Mouse (Mus musculus) testis, adult 2 months (tissue): Measurements from ENCODE around the gene Slc1a3. TPM values are rescaled to one million over a fixed set of nuclear protein-coding genes. Genes with fewer than 3 reads are reported as not detected.

Experiments
- H3K27ac ChIP-seq: fragments of 200-500 bp; 2 replicates; pipeline ENCODE4 v1.5.1; 2012; ENCODE audit warnings: low read depth, low read length; ENCODE audit not compliant: control insufficient read depth, insufficient read depth
- H3K27me3 ChIP-seq: fragments of 200-500 bp; 2 replicates; pipeline ENCODE4 v1.6.1; 2012; ENCODE audit warnings: mild to moderate bottlenecking, low read length, moderate library complexity; ENCODE audit not compliant: control insufficient read depth, insufficient read depth
- H3K36me3 ChIP-seq: fragments of 200-500 bp; 2 replicates; pipeline ENCODE4 v1.6.1; 2012; ENCODE audit warnings: mild to moderate bottlenecking, low read length; ENCODE audit not compliant: control insufficient read depth, insufficient read depth
- H3K4me1 ChIP-seq: fragments of 200-500 bp; 2 replicates; pipeline ENCODE4 v1.6.1; 2012; ENCODE audit warnings: low read length; ENCODE audit not compliant: control insufficient read depth, insufficient read depth
- H3K4me3 ChIP-seq: fragments of 200-500 bp; 2 replicates; pipeline ENCODE4 v1.5.1; 2012; ENCODE audit warnings: low read depth, mild to moderate bottlenecking, low read length, moderate library complexity, mixed read lengths; ENCODE audit not compliant: control insufficient read depth
- CTCF ChIP-seq: fragments of 200-500 bp; IDR thresholded peaks from 2 replicates; pipeline ENCODE4 v1.5.1; 2012; ENCODE audit warnings: low read depth, mild to moderate bottlenecking, inconsistent platforms, low read length, moderate library complexity; ENCODE audit not compliant: control insufficient read depth, insufficient read depth, insufficient replicate concordance
- POLR2A ChIP-seq: fragments of 200-500 bp; IDR thresholded peaks from 2 replicates; pipeline ENCODE4 v1.6.1; 2012; ENCODE audit warnings: low read depth, mild to moderate bottlenecking, inconsistent platforms, low read length, moderate library complexity; ENCODE audit not compliant: control insufficient read depth
- polyA plus RNA-seq: library from polyadenylated mRNA; depleted of rRNA; stranded (reverse); fragments of >200 nt; gene quantifications from 2 replicates; pipeline ENCODE4 v1.2.3, GENCODE M21; 2012

Slc1a3 gene
- polyA plus RNA-seq, 1 experiment = 2.0 TPM

DNA sequence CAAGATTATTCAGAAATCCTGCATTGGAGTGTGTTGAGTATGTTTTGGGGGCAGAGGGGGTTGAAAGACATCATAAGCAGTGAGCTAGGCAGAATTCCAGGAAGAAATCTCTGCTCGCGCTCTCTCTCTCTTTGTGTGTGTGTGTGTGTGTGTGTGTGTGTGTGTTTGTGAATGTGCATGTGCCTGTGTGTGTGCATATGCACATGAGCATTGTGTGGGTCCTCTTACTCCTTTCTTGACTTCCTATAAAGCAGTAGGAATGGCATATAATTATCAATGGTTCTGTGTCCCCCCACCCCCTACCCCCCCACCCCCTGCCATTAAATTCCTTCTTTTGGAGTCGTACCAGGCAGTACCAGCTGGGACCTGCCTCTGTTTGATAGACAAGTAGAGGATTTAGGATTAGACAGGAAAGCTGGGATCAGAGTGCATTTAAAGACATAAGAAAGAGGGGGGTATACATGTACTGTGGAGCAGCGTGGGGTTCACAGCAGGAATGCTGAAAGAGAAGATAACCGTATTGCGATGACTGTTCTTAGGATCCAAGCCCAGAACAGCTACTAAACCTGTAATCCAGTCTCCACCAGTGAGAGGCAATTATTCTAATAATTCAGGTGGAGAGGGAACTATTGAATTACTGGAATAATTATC is 104.9 kb downstream of the Slc1a3 start:
- H3K27ac ChIP-seq = no peak overlapping the region

DNA sequence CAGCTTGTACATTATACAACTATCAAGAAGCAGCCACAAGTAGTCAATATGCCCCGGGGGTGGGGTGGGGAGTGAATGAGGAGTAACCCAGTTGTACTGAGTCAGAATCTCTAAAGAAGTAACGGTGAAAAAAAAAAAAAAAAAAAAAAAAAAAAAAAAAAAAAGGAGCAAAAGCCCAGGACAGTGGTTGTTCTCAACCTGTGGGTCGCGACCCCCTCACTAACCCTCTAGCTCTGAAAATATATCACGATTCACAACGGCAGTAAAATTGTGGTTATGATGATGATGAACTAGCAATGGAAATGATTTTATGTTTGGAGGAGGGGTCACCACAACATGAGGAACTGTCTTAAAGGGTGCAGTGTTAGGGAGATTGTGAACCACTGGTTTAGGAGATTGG is 108.2 kb downstream of the Slc1a3 start:
- H3K27ac ChIP-seq = no peak overlapping the region
- no peaks in the 10 kb centered on the region for H3K27me3 ChIP-seq
- H3K4me3 ChIP-seq = no peak overlapping the region
- no peaks in the 10 kb centered on the region for H3K4me1 ChIP-seq
- no peaks in the 10 kb centered on the region for H3K36me3 ChIP-seq
- TF ChIP-seq CTCF (no peak), POLR2A (no peak)

More for the DNA sequence above, 104.9 kb downstream of the Slc1a3 start:
- no peak overlapping the region for H3K4me3 ChIP-seq
- no peaks in the 10 kb centered on the region for H3K4me1 ChIP-seq
- no peaks in the 10 kb centered on the region for H3K27me3 ChIP-seq
- TF ChIP-seq POLR2A (no peak), CTCF (no peak)
- no peaks in the 10 kb centered on the region for H3K36me3 ChIP-seq

DNA sequence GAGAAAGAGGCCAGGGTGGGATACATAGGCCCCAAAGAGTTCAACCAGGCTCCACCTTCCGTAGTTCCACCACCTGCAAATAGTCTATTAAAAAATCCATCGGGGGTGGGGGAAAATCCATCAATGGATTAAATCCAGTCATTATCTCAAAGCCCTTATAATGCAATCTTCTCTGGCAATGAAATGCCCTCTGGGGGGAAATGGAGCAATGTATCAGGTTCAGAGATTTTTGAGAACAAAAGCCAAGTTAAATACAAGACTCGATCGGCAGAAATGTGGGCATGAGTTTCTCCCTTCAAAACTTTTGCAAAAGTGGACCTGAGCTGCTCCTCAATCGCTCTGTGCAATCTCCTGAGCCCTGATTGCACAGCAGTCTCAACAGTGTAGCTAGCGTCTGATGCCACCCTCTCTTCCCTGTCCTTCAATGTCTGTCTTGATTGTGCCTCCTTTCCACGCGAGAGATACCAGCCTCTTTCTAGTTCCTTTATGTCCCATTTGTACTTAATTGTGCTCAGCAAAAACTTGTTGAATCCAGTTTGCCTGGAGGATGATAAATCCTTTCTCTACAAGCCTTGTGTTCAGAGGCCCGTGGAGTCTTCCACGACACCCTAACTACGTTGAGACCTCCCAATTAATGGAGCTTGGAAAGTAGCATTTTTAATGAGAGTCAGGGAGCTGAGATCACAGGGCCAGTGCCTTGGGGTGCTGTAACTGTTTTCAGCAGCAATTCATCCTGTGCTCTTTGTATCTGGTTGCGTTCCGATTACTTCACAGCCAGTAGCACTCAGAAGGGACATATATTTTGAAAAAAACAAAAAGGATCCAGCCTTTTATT is 109.0 kb downstream of the Slc1a3 start:
- no peaks in the 10 kb centered on the region for H3K4me1 ChIP-seq
- H3K4me3 ChIP-seq = no peak overlapping the region
- no peaks in the 10 kb centered on the region for H3K27me3 ChIP-seq
- TF ChIP-seq CTCF (no peak), POLR2A (no peak)
- no peaks in the 10 kb centered on the region for H3K36me3 ChIP-seq
- H3K27ac ChIP-seq = no peak overlapping the region

DNA sequence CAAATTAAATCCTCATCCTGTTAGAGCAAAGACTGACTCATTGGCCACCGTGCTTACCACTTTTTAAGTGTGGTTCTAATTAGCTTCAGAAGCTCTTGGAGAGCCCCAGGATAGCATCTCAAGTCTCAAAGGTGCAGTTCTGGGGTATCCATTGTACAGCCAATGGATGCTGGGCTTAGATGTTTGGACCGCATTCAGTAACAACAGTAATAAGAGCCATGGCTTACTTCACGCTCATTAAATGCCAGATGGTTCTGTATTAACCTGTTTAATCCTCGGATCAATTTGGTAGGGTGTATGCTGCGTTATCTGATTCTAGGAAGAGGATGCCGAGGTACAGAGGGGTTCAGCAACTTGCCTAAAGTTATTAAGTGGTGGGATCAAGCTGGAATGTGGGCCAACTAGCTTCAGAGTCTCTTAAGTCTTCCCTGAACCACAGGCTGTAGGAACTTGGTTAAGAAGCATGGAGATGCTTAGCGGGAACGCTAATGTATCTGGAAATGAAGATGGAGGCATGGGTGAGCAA is 114.1 kb downstream of the Slc1a3 start:
- Histone ChIP-seq H3K4me3 (no peak overlapping the region), H3K36me3 (no peaks in the 10 kb centered on the region), H3K4me1 (peaks cover 7% of the 10 kb centered on the region), H3K27ac (no peak overlapping the region), H3K27me3 (no peaks in the 10 kb centered on the region)
- TF ChIP-seq POLR2A (no peak), CTCF (no peak)

DNA sequence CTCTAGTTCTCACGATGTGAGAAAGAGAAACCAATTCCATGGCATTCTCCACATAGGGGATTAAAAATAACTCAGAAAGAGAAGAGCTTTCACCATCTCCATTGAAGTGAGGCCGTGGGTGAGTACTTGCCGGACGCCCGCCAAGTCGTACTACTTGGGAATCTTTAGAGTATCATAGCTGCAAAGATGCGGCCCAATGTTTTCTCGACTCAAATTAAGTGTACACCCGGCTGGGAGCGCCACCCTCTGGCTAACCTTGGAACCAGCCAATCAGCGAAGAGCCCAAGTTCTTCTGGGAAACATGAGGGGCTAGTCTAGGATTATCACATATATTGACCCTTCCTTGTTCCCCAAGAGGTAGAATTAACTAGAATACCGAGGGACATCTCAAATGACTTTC is 115.3 kb downstream of the Slc1a3 start:
- TF ChIP-seq CTCF (peak; percentile 11; the same call in 1 of the 2 replicates), POLR2A (no peak)
- H3K36me3 ChIP-seq = no peaks in the 10 kb centered on the region

DNA sequence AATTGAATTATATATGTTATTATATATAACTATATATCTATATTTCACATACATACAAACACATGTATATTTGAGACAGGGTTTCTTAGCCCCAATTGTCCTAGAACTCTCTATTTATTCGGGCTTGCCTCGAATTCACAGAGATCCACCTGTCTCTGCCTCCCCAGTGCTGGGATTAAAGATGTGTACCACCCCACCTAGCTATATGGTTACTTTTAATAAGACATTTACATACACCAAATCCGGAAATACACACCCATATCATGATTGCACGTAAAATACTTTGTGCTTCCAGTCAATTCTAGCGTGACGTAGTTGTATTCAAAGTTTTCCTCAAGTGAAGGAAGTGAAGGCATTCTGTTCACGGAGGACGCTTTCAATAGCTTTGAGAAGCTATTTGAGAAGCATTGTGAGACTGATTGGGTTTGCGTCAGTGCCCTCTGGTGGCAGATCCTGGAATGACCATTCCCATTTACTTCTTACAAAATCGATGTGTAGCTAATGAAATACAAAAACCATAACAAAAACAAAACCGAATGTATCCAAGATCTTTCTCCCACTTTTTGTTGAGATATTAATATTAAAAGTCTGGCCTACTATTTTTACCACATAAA is 121.0 kb downstream of the Slc1a3 start:
- Histone ChIP-seq H3K4me3 (no peak overlapping the region), H3K4me1 (peaks cover 6% of the 10 kb centered on the region; the same call in 1 of the 2 replicates), H3K27ac (no peak overlapping the region), H3K36me3 (no peaks in the 10 kb centered on the region), H3K27me3 (no peaks in the 10 kb centered on the region)
- TF ChIP-seq CTCF = peak; percentile 36; the same call in 1 of the 2 replicates
- no peak for TF ChIP-seq POLR2A

More for the DNA sequence above, 115.3 kb downstream of the Slc1a3 start:
- H3K27ac ChIP-seq = no peak overlapping the region
- H3K27me3 ChIP-seq = no peaks in the 10 kb centered on the region
- peaks cover 7% of the 10 kb centered on the region for H3K4me1 ChIP-seq
- no peak overlapping the region; the same call in 1 of the 2 replicates for H3K4me3 ChIP-seq

DNA sequence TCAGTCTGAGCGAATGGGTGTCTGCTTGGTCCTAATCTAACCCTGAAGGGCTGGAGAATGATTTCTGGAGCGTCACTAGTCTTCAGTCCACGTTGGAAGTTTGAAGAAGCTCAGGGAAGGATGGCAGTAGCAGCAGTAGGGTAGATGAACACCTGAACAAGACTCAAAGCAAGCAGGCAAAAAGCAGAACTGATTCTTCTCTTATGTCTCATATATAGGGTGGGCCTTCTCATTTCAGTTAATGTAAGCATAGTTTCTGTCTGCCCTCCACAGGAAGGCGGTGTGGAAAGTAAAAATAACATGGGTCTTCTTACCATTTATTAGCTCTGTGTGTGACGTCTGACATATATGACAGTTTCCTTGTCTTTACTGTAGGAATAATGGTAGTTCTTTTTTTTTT is 122.5 kb downstream of the Slc1a3 start:
- Histone ChIP-seq H3K4me3 (no peak overlapping the region), H3K27ac (no peak overlapping the region), H3K27me3 (no peaks in the 10 kb centered on the region), H3K4me1 (peaks cover 6% of the 10 kb centered on the region; the same call in 1 of the 2 replicates), H3K36me3 (no peaks in the 10 kb centered on the region)
- TF ChIP-seq CTCF (no peak), POLR2A (no peak)
